Mouse (Mus musculus) thymus, adult 2 months (tissue): ENCODE data around the gene Kmt2a.

Experiments
- CTCF ChIP-seq: fragments of 200-500 bp; IDR thresholded peaks from 2 replicates; pipeline ENCODE4 v1.5.1; 2012; ENCODE audit warnings: mild to moderate bottlenecking, control low read depth, low read length, moderate library complexity, borderline replicate concordance; ENCODE audit not compliant: control insufficient read depth, poor library complexity, insufficient read depth; ENCODE audit errors: extremely low read depth
- POLR2A ChIP-seq: fragments of 200-500 bp; IDR thresholded peaks from 2 replicates; pipeline ENCODE4 v1.6.1; 2012; ENCODE audit warnings: mild to moderate bottlenecking, low read length, control low read depth, moderate library complexity; ENCODE audit not compliant: control insufficient read depth, poor library complexity, insufficient read depth; ENCODE audit errors: extremely low read depth

GRCm38 (mm10) chr9:44841241-44841640 lies 39.9 kb downstream of the Kmt2a start:
- TF ChIP-seq CTCF (no peak), POLR2A (no peak)
